Mouse (Mus musculus) gonadal fat pad, adult 2 months (tissue): ENCODE data around the gene Gcc2. TPM values are rescaled to one million over a fixed set of nuclear protein-coding genes. Genes with fewer than 3 reads are reported as not detected.
A peak's percentile ranks its signal among the peaks of the same experiment; 100 is the strongest.
"Not testable (repeated sequence)": the region's sequence is repeated elsewhere in the genome, so short reads cannot be mapped to it uniquely, and the experiment has no call there.

Experiments used
- DNase-seq: peaks from one replicate; pipeline ENCODE4 v3.0.0-alpha.2; 2012; ENCODE audit warnings: low read depth
- polyA plus RNA-seq: library from polyadenylated mRNA; depleted of rRNA; stranded (reverse); fragments of >200 nt; gene quantifications from 2 replicates; pipeline ENCODE4 v1.2.3, GENCODE M21; 2012

The Gcc2 gene
- polyA plus RNA-seq, 1 experiment = 14.4 TPM

DNA sequence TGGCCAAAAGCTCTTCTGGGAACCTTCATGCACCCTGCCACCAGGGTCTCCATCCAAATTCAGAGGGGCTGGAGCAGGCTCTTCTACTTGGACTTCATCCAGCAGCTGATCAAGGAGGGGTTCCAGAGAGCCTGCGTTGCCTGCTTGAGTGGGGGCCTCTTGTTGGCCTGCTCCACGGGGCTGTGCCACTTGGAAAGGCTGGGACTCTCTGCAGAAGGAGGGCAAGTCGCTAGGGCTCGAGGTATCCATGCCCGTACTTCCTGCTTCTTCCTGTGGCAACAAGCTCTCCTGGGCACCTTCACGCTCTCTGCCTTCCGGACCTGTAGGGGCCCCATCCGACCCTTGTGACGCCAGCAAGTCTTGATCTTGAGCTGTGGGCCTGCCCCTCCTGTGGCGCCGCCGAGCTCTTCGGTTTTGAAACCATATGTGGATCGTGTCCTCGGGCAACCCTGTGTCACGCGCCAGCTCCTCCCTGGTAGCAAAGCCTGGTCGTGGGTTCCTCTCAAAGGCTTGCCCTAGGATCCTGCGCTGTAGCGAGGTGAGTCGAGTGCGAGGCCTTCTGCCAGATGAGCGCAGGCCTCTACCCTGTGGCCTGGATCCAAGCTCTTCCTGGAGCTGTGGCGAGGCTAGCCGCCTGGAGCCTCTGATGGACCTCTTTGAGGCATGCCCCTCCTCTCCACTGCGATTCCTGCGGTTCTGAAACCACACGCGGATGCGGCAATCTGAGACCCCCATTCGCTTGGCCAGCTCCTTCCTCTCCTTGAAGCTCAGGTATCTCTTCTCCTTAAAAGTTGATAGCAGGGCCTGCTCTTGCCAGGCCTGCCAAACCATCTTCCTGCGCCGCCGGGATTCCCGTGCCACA is 23.3 kb upstream of the Gcc2 start:
- DNase-seq = not testable (repeated sequence)

GRCm38 (mm10) chr10:58232641-58232969 is 22.7 kb upstream of the Gcc2 start, which contains the start of gene Duxf3:
Duxf3 (minus strand) TSS chr10:58232675.
- not testable (repeated sequence) for DNase-seq

DNA sequence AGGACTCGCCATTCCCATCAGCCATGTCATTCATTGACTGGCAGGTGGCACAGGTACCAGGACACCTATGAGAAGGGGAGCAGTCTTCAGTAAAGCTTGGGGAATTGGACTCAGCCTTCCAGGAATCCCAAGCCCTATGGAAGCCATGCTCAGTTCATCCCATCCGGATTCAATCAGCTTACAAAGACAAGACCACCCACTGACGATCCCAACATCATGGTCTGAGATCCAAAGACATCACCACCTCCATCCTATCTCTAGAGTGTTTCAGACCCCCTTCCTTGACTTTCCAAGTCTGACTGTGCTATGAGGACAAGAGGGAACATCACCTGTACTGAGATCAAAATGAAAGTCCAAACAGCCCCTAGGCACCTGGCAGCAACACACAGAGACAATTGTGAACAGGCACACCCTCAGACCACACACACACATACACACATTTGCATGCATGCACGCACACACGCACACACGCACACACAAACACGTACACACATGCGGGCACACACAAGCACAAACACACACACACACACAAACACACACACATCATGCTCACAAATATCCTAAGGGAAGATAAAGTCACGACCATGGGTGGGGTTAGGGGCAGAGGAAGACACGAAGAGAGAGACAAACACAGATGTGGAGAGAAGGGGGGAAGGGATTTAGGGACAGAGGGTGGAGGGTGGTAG is 22.1 kb upstream of the Gcc2 start:
- DNase-seq = not testable (repeated sequence)

DNA sequence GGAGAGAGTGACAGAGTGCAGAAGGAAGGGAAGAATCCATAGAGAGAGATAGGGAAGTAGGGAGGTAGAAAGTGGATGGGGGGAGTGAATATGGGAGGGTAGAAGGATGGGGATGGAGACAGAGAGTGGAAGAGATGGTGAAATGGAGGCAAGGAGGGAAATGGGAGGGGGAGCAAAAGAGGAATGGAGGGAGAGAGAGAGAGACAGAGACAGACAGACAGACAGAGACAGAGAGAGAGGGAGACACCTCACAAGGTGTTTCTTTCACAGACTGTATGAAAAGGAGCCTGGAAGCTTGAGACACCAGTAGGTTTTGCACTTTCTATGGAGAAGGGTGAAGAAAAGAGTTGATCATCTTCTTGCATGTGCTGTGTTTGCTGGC is 21.6 kb upstream of the Gcc2 start:
- DNase-seq = not testable (repeated sequence)

GRCm38 (mm10) chr10:58234985-58235384 is 20.3 kb upstream of the Gcc2 start:
- DNase-seq = not testable (repeated sequence)

GRCm38 (mm10) chr10:58236613-58237012 is 18.7 kb upstream of the Gcc2 start, which contains the start of gene Gm4981:
Gm4981 (minus strand) TSS chr10:58236701.
- DNase-seq = no peak

DNA sequence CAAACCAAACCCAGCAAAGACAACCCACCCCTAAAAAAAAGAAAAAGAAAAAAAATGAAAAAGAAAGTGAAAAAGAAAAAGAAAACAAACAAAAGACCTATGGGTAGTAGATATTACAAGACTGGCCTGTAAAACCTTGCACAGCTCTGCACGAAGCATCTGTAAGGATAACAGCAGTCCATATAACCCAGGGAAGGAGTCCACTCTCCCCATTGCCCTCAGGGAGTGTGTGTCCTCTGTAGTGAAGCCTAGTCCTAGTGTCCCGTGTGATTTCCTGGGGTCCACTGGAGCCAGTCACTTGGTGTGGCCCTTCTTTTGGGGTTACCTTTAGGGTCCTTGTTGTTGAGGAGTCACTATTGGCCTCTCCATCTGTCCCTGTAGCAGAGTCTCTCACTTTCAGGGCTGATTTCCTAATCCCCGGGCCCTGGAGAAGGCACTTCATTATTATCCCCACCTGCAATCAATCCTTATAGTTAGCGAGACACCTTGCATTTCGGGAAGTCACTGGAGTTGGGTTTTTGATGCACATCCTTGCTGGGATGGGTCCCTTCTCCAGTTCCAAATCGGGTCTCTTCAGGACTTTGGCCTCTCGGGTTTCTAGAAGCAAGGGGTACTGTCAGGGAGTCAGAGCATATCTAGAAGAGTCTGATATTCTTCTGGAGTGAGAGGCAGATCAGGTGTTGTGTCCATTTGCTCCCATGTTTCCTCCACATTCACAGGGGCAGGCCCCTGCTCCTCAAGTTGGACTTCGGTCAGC is 16.1 kb upstream of the Gcc2 start:
- not testable (repeated sequence) for DNase-seq

- no peak for DNase-seq
These were observed 5.8 kb upstream of the Gcc2 start for GRCm38 (mm10) chr10:58249535-58249934.

DNA sequence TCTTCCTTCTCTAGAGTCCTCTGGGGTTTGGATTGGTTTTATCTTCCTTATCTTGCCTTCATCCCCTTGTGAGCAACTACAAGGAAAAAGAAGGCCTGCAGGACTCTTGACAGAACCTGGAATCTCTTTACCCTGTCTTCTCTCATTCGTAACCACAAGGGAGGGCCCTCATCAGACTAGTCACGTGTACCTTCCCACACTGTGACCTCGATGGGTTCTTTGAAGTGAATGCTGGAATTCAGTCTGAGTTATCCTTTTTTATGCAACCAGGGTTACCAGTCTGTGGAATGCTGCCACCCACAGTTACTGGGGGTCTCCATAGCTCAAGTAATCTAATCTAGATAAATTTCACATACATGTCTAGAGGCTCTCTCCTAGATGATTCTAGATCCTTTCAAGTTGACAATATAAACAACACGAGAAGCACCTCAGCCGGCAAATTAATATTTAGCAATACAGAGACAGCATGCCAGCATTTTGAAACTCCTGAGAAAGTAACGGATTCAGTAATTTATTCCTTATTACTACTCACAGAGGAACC is 592 bp upstream of the Gcc2 start:
- no peak for DNase-seq

DNA sequence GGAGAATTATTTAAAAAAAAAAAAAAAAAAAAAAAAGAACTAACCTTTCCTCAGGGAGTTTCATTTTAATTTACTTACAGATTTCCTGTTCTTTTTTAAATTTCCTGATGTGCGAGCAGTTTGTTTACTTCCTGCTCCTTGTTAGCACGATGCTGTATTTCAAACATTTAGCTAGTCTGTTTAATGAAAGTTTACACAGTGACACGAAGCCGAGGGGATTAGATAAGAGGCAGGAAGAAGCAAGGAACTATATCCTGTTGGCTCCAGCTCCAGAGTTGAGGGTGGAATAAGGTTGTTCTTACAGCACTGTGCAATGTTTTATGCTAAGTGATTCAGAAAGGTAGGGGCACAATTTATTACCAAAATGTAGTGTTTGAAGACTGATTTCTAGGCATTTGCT is 657 bp downstream of the Gcc2 start:
- DNase-seq = no peak

GRCm38 (mm10) chr10:58258466-58258865 is 3.2 kb downstream of the Gcc2 start:
- DNase-seq = no peak

DNA sequence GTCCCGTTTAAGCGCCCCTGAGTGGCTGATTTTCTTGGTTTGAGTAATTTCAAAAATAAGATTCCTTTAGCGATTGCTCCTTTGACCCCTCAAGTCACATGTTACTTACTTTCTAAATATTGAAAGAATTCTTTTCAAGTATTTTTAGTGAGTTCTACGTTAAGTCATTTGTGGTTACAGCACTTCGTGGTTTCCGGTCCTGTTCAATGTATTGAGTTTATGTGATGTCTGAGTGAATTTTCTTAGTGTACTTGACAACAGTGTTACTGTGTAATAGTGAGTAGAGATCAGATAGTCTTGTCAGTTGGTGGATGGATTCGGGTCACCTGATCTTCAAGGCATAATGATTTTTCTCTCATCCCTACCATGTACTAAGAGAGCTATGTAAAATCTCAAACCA is 26.9 kb downstream of the Gcc2 start:
- no peak for DNase-seq

GRCm38 (mm10) chr10:58290742-58291141 is 35.4 kb downstream of the Gcc2 start:
- no peak for DNase-seq

- DNase-seq = no peak
These were observed 38.9 kb downstream of the Gcc2 start for GRCm38 (mm10) chr10:58294246-58294645.

DNA sequence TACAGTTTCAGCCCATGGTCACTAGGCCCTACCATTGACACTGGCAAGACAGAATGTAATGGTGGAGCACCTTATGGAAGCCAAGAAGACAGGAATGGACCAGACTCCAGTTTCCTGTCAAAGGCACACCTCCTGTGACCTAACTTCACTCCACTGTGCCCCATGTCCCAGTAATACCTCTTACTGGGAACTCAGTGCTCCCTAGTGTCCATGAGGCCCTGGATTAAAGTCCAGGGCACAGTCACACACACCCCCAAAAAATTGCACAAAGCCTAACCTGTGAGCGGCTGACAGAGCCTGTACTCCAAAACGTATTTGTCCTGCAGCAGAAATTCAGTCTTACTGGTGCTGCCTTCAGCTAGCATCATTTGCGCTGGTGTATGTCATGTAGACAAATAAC is 40.3 kb downstream of the Gcc2 start:
- DNase-seq = no peak

- no peak for DNase-seq
These were observed 49.7 kb downstream of the Gcc2 start for GRCm38 (mm10) chr10:58304996-58305395.

GRCm38 (mm10) chr10:58306897-58307296 is 51.6 kb downstream of the Gcc2 start:
- no peak for DNase-seq

GRCm38 (mm10) chr10:58310791-58311190 is 55.5 kb downstream of the Gcc2 start:
- no peak for DNase-seq

GRCm38 (mm10) chr10:58312887-58313286 is 57.6 kb downstream of the Gcc2 start:
- DNase-seq = no peak

GRCm38 (mm10) chr10:58320881-58321280 is 65.6 kb downstream of the Gcc2 start:
- no peak for DNase-seq

DNA sequence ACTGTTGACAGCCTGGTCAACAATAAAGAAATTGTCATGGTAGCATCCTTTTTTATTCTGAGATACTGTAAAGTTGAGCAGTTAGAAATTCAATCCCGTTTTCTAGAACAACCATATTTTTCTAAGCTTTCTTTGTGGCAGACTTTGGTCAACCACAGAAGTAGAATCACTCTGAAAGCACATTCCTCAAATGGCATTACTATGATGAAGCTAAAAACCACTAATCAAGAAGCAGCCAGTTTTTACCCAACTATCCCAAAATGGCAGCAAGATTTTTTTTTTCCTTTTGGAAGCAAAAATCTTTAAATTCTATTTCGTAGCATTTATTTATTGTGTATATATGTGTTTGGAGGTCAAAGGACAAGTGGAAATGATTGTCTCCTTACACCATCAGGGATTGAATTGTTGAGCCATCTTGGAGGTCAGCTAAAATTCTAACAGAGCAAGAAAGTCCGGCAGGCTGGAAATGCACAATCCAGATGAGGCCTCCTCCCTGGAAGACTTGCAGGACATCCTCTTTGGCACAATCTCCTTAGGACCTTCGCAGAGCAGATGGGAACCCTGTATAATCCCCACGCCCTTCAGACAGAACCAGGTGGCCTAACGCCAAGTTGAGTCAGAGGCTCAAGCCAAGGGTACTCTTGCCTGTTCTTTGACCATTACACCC is 67.2 kb downstream of the Gcc2 start:
- DNase-seq = peak; percentile 17
